Mouse (Mus musculus) stomach, postnatal 0 days (tissue): ENCODE data around the gene Clcf1.

Experiments used
- CTCF ChIP-seq: IDR thresholded peaks from 2 replicates; pipeline ENCODE4 v1.5.1; 2016; ENCODE audit warnings: antibody characterized with exemption, low read depth, mild to moderate bottlenecking, moderate library complexity
- EP300 ChIP-seq: optimal IDR thresholded peaks from 2 replicates; pipeline ENCODE3; 2016; ENCODE audit warnings: antibody characterized with exemption

DNA sequence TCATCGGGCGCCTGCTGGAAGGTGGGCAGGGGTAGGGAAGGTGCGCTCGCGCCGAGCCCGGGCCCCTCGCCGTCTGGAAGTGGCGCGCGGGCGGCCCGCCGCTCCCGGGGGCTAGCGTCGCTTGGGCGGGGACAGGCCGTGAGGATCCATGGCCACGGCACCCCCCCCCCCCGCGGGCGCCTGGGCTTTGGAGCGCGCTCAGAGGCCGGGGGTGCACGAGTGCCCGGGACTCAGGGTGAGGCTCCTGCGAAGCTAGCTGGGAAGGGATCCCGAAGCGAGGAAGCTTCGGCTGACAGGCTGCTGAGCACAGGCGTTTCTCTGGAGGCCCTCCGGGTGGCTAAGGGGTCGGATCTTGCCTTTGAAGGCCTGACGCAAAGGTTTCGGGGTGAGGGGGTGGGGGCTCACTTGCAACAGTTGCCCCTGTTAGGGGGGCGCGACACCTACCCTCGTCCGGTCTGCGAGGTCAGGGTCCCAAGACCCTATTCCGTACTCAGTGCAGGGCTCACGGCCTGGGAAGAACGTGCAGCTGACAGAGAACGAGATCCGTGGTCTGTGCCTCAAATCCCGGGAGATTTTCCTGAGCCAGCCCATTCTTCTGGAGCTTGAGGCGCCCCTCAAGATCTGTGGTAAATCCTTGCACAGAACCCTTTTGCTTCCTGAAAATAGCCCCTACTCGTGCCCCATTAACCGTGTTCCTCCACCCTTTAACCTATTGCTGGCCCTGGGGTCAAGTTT lies 21.6 kb upstream of the Clcf1 start:
- TF ChIP-seq CTCF = no peak
- no peak for TF ChIP-seq EP300
